In the genomic region with DNA sequence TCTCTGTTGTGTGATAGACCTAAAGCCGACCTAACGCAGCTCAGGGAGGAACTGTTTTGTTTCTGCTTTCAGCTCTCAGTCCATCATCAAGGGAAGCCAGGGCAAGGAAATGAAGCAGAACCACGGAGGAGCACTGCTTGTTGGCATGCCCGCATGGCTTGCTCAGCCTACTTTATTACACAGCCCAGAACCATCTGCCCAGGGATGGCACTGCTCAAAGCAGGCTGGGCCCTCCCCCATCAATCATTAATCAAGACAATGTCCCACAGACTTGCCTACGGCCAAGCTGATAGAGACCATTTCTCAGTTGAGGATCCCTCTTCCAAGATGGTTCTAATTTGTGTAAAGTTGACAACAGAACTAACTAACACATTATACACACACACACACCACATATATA, we compare ENCODE assay signal across 25 mouse cellular contexts. TPM values are rescaled to one million over a fixed set of nuclear protein-coding genes. Genes with fewer than 3 reads are reported as not detected.
DNase-seq lines count a peak whose midpoint lies in the region; ATAC-seq and TF ChIP-seq lines count a peak whose summit lies in the region.
"Had no signal": no experiment of that assay in that cellular context is flagged by ENCODE, and none has a peak within 500 bp of the region (broad histone marks: within the 10 kb centered on the region; RNA-seq: fewer than 3 reads in every experiment).

No protein-coding gene starts in this region.

- H3K4me2 ChIP-seq in kidney, embryonic 15.5 days: no peak overlapping the region
- H3K4me2 ChIP-seq: forebrain, embryonic 15.5 days; hindbrain, embryonic 15.5 days; intestine, embryonic 15.5 days; limb, embryonic 15.5 days; liver, embryonic 15.5 days had no signal

- no peak overlapping the region for H3K27ac ChIP-seq in kidney, embryonic 15.5 days
- H3K27ac ChIP-seq in kidney, adult 2 months (ENCODE audit: insufficient read depth, low read depth, low read length): no peak overlapping the region
- H3K27ac ChIP-seq: forebrain, embryonic 15.5 days; heart, embryonic 10.5 days; hindbrain, embryonic 15.5 days; intestine, embryonic 15.5 days; limb, embryonic 15.5 days; liver, embryonic 15.5 days; midbrain, embryonic 10.5 days had no signal

- TF ChIP-seq POLR2A in kidney, adult 2 months (IDR thresholded peaks at IDR 0.05; ENCODE audit: low read depth, low read length): no peak

- H3K9me3 ChIP-seq in kidney, embryonic 15.5 days (replicated peaks): no peaks in the 10 kb centered on the region
- H3K9me3 ChIP-seq: forebrain, embryonic 15.5 days; G1E; heart, embryonic 10.5 days; hindbrain, embryonic 15.5 days; intestine, embryonic 15.5 days; limb, embryonic 15.5 days; liver, embryonic 15.5 days; midbrain, embryonic 10.5 days had no signal

- 35% methylated on average over 5 of the region's 5 CpGs for WGBS in kidney, embryonic 15.5 days
- WGBS in kidney, adult 2 months: 25% methylated on average over 5 of the region's 5 CpGs

- no peaks in the 10 kb centered on the region for H3K36me3 ChIP-seq in kidney, embryonic 15.5 days
- no peaks in the 10 kb centered on the region for H3K36me3 ChIP-seq in kidney, adult 2 months (ENCODE audit: control insufficient read depth, insufficient read depth, low read length)
- H3K36me3 ChIP-seq: forebrain, embryonic 15.5 days; G1E; heart, embryonic 10.5 days; hindbrain, embryonic 15.5 days; intestine, embryonic 15.5 days; limb, embryonic 15.5 days; liver, embryonic 15.5 days; midbrain, embryonic 10.5 days had no signal

- peak; percentile 22 for DNase-seq in kidney, adult 18-20 months
- DNase-seq in Patski (ENCODE audit: low read depth, low spot score): no peak
- peak; percentile 74 for DNase-seq in kidney, adult 2 months
- peak; percentile 54 for DNase-seq in kidney, postnatal 14 days
- no peak for DNase-seq in lung, postnatal 25 days (ENCODE audit: low spot score)
- no peak for DNase-seq in thymus, postnatal 10 days (ENCODE audit: low spot score in 2 of 2)
- DNase-seq: adrenal gland, adult 2 months; B cell, adult 2 months; cerebellum, adult 11-12 months; gastrocnemius, postnatal 10 days; heart, postnatal 4 days; thymus, postnatal 36 days had no signal

- no peak for TF ChIP-seq CTCF in Patski (IDR thresholded peaks at IDR 0.05)
- no peak for TF ChIP-seq CTCF in kidney, adult 2 months (conservative IDR thresholded peaks at IDR 0.05; ENCODE audit: insufficient read depth, insufficient read length, low read depth, low read length)

- no peak overlapping the region for H3K4me3 ChIP-seq in kidney, embryonic 15.5 days (replicated peaks)
- H3K4me3 ChIP-seq in kidney, adult 2 months (ENCODE audit: insufficient read depth, low read depth, low read length): no peak overlapping the region
- H3K4me3 ChIP-seq: forebrain, embryonic 15.5 days; heart, embryonic 10.5 days; hindbrain, embryonic 15.5 days; intestine, embryonic 15.5 days; limb, embryonic 15.5 days; liver, embryonic 15.5 days; midbrain, embryonic 10.5 days had no signal

- in situ Hi-C loops in Patski (cut with MboI; ENCODE audit: low pct_unique_long_range_greater_than_20kb): no loop called here

- CTCF ChIA-PET in Patski (lab: Charles Lee): interaction anchor here (1.5 kb wide), 1 partner anchor 15 kb away, joined by 3 read pairs; the partner anchor contains the start of gene Zfand2a

- H3K27me3 ChIP-seq in kidney, embryonic 15.5 days: peaks cover 16% of the 10 kb centered on the region
- no peaks in the 10 kb centered on the region for H3K27me3 ChIP-seq in Patski
- no peaks in the 10 kb centered on the region for H3K27me3 ChIP-seq in kidney, adult 2 months (replicated peaks; ENCODE audit: control insufficient read depth, insufficient read depth, low read length)
- H3K27me3 ChIP-seq: forebrain, embryonic 15.5 days; hindbrain, embryonic 15.5 days had no signal

- peaks cover 14% of the 10 kb centered on the region for H3K4me1 ChIP-seq in kidney, embryonic 15.5 days
- no peaks in the 10 kb centered on the region for H3K4me1 ChIP-seq in kidney, adult 2 months (ENCODE audit: control insufficient read depth, insufficient read depth, low read length)
- H3K4me1 ChIP-seq: forebrain, embryonic 15.5 days; hindbrain, embryonic 15.5 days; intestine, embryonic 15.5 days; liver, embryonic 15.5 days; midbrain, embryonic 10.5 days had no signal

- no peak overlapping the region for H3K9ac ChIP-seq in kidney, embryonic 15.5 days
- H3K9ac ChIP-seq: forebrain, embryonic 15.5 days; hindbrain, embryonic 15.5 days; intestine, embryonic 15.5 days; limb, embryonic 15.5 days; liver, embryonic 15.5 days had no signal

- no peak; the same call in 1 of the 2 replicates for ATAC-seq in kidney, embryonic 15.5 days (replicated peaks; ENCODE audit: low FRiP score)
- peak; percentile 15 for ATAC-seq in Patski
- ATAC-seq: forebrain, embryonic 15.5 days; intestine, embryonic 15.5 days; lung, postnatal 0 days had no signal

- POLR2A ChIA-PET in Patski (lab: Charles Lee): no interaction called here

RNA-seq across cellular contexts. Expression of gene Zfand2a, which starts 14.4 kb away (rescaled TPM):
- polyA plus RNA-seq in kidney, embryonic 15.5 days (2015; fragmentation: Nextera tagmentation; extraction: Ambion mirVana): 9.8 and 13.2 TPM in 2 replicates
- polyA plus RNA-seq in Patski (2021): 49.7 TPM
- polyA plus RNA-seq in kidney, adult 2 months (2012; rRNA removed): 11.8 and 12.4 TPM in 2 replicates

RNA-seq across cellular contexts. Expression of gene 3110082I17Rik, which starts 38.5 kb away (rescaled TPM):
- 39.9 and 43.3 TPM in 2 replicates for polyA plus RNA-seq in kidney, embryonic 15.5 days (2015; fragmentation: Nextera tagmentation; extraction: Ambion mirVana)
- polyA plus RNA-seq in Patski (2021): 19.1 TPM
- 4.8 and 6.0 TPM in 2 replicates for polyA plus RNA-seq in kidney, adult 2 months (2012; rRNA removed)

RNA-seq across cellular contexts. Expression of gene Uncx, which starts 44.5 kb away (rescaled TPM):
- 90.8 and 96.1 TPM in 2 replicates for polyA plus RNA-seq in kidney, embryonic 15.5 days (2015; fragmentation: Nextera tagmentation; extraction: Ambion mirVana)
- polyA plus RNA-seq in Patski (2021): not detected
- 1.1 and 1.5 TPM in 2 replicates for polyA plus RNA-seq in kidney, adult 2 months (2012; rRNA removed)
- polyA plus RNA-seq: adrenal gland, adult 2 months; G1E; heart, embryonic 16.5 days; intestine, embryonic 15.5 days; liver, embryonic 15.5 days; lung, postnatal 0 days; spleen, adult 2 months; testis, adult 2 months had no signal

Comparison
In these comparisons a context has a peak if more than half of its experiments do, and no peak if none do; other contexts are left out.
1. RNA of gene Uncx, which starts 44.5 kb away (polyA plus RNA-seq): 90.8 to 96.1 TPM in kidney, embryonic 15.5 days; 1.1 to 1.5 TPM in kidney, adult 2 months and not detected in Patski (single experiment); every median in the first group is over 10 times any median in the second.
2. DNase-seq: peak in kidney, adult 18-20 months (single experiment), kidney, adult 2 months (single experiment) and kidney, postnatal 14 days (single experiment); none in Patski (single experiment), lung, postnatal 25 days (single experiment) and thymus, postnatal 10 days (0 of 2).